Mouse (Mus musculus) liver, embryonic 14.5 days (tissue): Measurements from ENCODE around the gene Blzf1.
A peak's percentile ranks its signal among the peaks of the same experiment; 100 is the strongest.

ENCODE experiments used
- CTCF ChIP-seq: IDR thresholded peaks from 2 replicates; pipeline ENCODE4 v1.5.1; 2016; ENCODE audit warnings: antibody characterized with exemption, low read depth, control low read depth
- EP300 ChIP-seq: IDR thresholded peaks from 2 replicates; pipeline ENCODE4 v1.6.1; 2016; ENCODE audit warnings: antibody characterized with exemption, low read depth

- peak; percentile 95 for TF ChIP-seq CTCF
- TF ChIP-seq EP300 = no peak
Measured at GRCm38 (mm10) chr1:164316697-164317096, 9.4 kb upstream of the Blzf1 start.
